Mouse (Mus musculus) small intestine, adult 2 months (tissue): Measurements from ENCODE around the gene Arrb1.

Experiments used
- CTCF ChIP-seq: fragments of 200-500 bp; IDR thresholded peaks from 2 replicates; pipeline ENCODE4 v1.5.1; 2012; ENCODE audit warnings: low read depth, mild to moderate bottlenecking, control low read depth, inconsistent platforms, low read length, moderate library complexity, mixed read lengths; ENCODE audit not compliant: insufficient replicate concordance, insufficient read length; ENCODE audit errors: extremely low read depth
- POLR2A ChIP-seq: fragments of 200-500 bp; IDR thresholded peaks from 2 replicates; pipeline ENCODE4 v1.6.1; 2012; ENCODE audit warnings: low read depth, mild to moderate bottlenecking, control low read depth, inconsistent platforms, low read length, moderate library complexity

- TF ChIP-seq CTCF (no peak), POLR2A (no peak)
Measured at GRCm38 (mm10) chr7:99489708-99490107, 45.6 kb upstream of the Arrb1 start.
